In genomic region chr5:117899361-117899760, GRCm38 (mm10) we compare ENCODE assay signal across 24 mouse cellular contexts.
"Had no signal": no experiment of that assay in that cellular context is flagged by ENCODE, and none has a peak within 500 bp of the region (broad histone marks: within the 10 kb centered on the region; RNA-seq: fewer than 3 reads in every experiment).

No protein-coding gene starts in this region.

- H3K9ac ChIP-seq: heart, embryonic 13.5 days; heart, embryonic 15.5 days; hindbrain, embryonic 13.5 days; hindbrain, embryonic 15.5 days; limb, embryonic 13.5 days; limb, embryonic 15.5 days; liver, embryonic 12.5 days; liver, embryonic 14.5 days had no signal

- H3K36me3 ChIP-seq: heart, embryonic 13.5 days; heart, embryonic 15.5 days; hindbrain, embryonic 13.5 days; hindbrain, embryonic 15.5 days; limb, embryonic 13.5 days; limb, embryonic 15.5 days; liver, embryonic 12.5 days had no signal

- H3K4me2 ChIP-seq: heart, embryonic 11.5 days; heart, embryonic 13.5 days; heart, embryonic 15.5 days; hindbrain, embryonic 13.5 days; hindbrain, embryonic 15.5 days; limb, embryonic 13.5 days; limb, embryonic 15.5 days; liver, embryonic 12.5 days had no signal

- ATAC-seq: hindbrain, postnatal 0 days; intestine, embryonic 16.5 days; liver, embryonic 12.5 days had no signal

- H3K4me3 ChIP-seq: heart, adult 2 months; heart, embryonic 13.5 days; heart, embryonic 15.5 days; hindbrain, embryonic 13.5 days; hindbrain, embryonic 15.5 days; limb, embryonic 13.5 days; limb, embryonic 15.5 days; liver, embryonic 12.5 days had no signal

- H3K9me3 ChIP-seq: heart, embryonic 13.5 days; heart, embryonic 15.5 days; hindbrain, embryonic 13.5 days; hindbrain, embryonic 15.5 days; limb, embryonic 13.5 days; limb, embryonic 15.5 days; liver, embryonic 12.5 days had no signal

- H3K27ac ChIP-seq: heart, adult 2 months; heart, embryonic 13.5 days; heart, embryonic 15.5 days; hindbrain, embryonic 13.5 days; hindbrain, embryonic 15.5 days; hindbrain, postnatal 0 days; limb, embryonic 13.5 days; limb, embryonic 15.5 days; liver, embryonic 12.5 days; liver, embryonic 14.5 days had no signal

- H3K27me3 ChIP-seq: hindbrain, embryonic 15.5 days; limb, embryonic 15.5 days had no signal

- DNase-seq: gastrocnemius, postnatal 14 days; gastrocnemius, postnatal 36 days; heart, adult 11 months; heart, adult 2 months; heart, postnatal 14 days; heart, postnatal 36 days; kidney, adult 11 months; kidney, adult 8-10 months; kidney, postnatal 10 days; kidney, postnatal 25 days; layer of hippocampus, adult 9-11 months; layer of hippocampus, postnatal 36 days; left cerebral cortex, postnatal 4 days had no signal
